Mouse (Mus musculus) regulatory T cell (primary cell): ENCODE data around the gene Trim11.
"Not testable (repeated sequence)": the region's sequence is repeated elsewhere in the genome, so short reads cannot be mapped to it uniquely, and the experiment has no call there.

ENCODE experiments used
- in situ Hi-C: fragments of 300-600 bp; cut with MboI, MseI; formaldehyde crosslinking; loops from one replicate; pipeline ENCODE4 v1.15.1; 2025; ENCODE audit warnings: high pct_unique_total_duplicates

Trim11 gene

DNA sequence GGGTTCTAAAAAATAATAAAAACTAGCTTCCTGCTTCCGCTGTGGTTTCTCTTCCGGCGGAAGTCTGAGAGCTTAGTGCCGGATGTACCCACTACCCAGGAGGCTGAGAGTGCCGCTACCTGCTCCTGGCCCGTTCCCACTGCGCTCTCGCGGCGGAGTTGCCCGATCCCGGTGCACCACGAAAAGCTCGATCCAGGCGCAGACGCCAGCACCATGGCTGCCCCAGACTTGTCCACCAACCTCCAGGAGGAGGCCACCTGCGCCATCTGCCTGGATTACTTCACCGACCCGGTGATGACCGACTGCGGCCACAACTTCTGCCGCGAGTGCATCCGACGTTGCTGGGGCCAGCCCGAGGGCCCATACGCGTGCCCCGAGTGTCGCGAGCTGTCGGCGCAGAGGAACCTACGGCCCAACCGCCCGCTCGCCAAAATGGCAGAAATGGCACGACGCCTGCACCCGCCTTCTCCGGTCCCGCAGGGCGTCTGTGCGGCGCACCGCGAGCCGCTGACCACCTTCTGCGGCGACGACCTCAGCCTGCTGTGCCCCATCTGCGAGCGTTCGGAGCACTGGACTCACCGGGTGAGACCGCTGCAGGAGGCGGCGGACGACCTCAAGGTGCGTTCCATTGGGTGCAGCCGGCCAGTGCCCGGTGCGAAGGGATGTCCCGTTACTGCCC is at the start of gene Trim11:
Trim11 (plus strand) TSS at position 67 of the 679 bp plus-strand sequence.
- in situ Hi-C loops: no loop called here

DNA sequence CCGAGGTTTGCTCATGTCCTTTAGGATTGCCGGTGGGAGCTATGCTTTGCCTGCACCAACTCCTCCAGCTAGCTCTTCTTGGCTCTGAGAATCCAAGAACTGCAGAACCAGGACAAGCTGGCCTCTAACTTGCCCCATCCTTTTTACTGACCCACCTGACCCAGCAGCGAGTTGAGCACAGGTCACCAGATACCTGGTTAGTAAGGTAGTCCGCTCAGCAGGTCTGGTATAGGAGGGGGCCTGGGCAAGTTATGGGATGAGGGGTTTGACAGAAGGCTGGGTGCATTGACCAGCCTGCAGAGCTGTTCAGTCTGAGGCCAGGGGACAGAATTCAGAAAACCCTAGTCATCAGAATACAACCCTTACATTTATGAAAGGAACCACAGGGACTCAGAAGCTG is 48.8 kb upstream of the Trim11 start:
- in situ Hi-C loops: loop anchor here (10.0 kb wide), 1 partner anchor 276 kb away; the partner anchor contains the start of genes 2310033P09Rik and Mrpl55

DNA sequence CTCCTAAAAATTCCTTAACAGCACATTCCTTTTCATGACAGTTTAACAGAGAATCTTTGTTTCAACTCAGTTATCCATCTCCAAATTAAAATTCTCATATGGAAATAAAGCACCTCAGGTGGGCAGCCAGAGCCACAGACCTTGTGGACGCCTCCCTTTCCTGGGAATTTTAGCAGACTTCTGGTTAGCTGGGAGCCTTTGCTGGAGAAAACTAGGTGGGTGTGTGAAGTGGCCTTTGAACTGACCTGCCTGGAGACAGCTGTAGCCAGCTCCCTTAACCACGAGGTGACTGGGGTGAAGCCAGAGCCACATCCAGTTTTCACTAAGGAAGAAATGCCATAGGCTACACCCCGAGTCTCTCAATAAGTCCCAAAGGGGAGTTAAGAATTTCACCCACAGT is 48.3 kb upstream of the Trim11 start:
- in situ Hi-C loops: loop anchor here (10.0 kb wide), 1 partner anchor 275 kb away; the partner anchor contains the start of genes 2310033P09Rik and Mrpl55

DNA sequence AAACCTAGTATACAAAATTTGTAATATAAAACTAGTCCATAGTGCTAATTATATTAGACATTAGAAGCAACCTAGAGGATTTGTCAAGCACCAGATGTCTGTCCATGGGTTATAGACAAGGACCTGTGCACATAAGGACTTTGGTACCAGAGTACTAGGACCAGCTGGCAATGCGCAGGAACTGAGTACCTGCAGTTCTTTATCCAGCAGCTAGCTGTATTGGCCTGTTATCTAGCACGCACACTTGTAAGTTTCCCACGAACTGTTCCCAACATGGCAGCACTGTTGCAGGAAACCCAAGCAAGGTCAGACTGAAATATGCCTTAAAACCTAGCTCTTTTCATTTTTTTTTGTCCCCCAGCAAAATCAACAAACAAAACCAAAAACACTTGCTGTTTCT is 47.6 kb upstream of the Trim11 start:
- in situ Hi-C loops: no loop called here

DNA sequence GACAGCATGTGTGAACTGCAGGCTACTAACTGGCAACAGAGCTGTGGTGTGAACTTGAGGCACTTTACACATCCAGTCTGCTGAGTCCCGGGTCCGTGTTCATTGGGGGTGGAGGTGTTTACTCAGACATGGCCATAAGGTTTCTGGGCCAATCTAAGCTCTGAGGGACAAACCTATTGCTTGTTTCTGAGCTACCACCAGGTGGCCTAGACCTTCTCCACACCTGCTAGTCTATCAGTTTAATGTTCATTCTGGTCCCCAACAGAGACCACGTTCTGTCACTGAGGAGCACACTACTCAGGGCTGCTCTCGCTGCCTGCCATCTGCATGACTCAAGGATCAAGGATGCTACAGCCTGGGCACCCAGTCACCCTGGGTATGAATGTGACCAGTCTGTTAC is 46.3 kb upstream of the Trim11 start:
- in situ Hi-C loops: no loop called here

DNA sequence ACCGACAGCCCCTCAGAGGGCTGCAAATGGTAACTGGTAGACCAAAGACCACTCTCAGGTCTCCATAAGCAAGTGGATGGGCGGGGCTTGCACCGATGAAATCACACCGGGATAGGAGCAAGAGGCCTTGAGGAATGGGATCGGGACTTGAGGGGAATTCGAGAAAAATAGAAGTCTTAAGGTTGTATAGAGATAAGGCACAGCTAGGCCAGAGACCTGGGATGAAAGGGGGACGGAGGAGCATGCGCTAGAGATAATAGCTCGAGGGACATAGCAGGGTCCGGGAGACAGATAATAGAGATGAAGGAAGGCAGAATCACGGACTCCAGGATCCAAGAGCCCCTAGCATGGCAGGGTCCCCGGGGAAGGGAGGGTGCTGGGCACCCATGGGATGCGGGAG is 40.0 kb upstream of the Trim11 start:
- in situ Hi-C loops: no loop called here

DNA sequence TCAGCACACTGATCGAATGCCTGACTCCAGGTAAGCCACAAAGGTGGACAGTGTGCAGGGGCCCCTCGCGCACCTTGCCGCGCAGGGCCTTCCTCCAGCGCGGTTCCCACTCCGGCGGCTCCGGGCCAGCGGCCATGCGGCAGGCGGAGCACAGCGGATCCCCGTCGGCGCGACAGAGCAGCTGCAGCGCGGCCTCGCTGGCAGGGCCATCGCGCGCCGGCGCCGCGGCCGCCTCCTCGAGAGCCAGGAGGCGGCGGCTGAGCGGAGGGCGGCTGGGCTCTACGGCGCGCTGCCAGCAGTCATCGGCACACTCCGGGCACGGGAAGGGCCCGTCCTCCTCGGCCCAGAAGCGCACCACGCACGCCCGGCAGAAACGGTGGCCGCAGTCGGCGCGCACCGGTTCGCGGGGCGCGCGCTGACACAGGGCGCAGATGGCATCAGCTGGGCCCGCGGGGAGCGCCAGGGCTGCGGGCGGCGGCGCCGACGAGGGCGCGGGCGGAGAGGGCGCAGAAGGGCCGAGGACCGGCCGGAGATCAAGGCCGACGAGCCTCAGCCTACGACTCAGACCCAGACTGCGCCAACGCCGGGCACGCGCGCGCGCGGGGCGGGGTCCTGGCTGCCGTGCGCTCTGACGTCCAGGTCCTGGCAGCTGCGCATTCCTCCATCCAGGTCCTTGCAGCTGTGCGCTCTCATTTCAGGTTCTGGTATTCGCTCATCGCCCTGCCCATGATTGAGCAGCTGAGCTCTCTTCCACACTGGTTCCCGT is 39.4 kb upstream of the Trim11 start, which contains the start of gene Rnf187:
Rnf187 (minus strand) TSS at position 595 of the 766 bp plus-strand sequence.
- in situ Hi-C loops: no loop called here

DNA sequence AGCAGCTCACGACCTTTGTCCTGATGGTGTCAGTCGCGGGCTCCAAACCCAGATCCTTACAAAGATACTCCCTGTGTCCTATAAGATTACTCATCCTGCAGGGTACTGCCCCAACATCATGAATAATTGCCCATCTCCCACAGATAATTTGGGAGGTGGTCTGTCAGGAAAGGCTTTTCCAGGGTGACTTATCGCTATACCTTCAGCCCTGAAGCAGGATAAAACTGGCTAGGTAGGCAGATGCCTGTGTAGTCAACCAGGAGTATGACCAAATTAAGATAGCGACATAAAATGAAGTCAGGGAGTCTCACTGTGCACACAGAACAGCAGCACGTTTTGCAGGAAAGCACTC is 38.8 kb upstream of the Trim11 start:
- in situ Hi-C loops: no loop called here

DNA sequence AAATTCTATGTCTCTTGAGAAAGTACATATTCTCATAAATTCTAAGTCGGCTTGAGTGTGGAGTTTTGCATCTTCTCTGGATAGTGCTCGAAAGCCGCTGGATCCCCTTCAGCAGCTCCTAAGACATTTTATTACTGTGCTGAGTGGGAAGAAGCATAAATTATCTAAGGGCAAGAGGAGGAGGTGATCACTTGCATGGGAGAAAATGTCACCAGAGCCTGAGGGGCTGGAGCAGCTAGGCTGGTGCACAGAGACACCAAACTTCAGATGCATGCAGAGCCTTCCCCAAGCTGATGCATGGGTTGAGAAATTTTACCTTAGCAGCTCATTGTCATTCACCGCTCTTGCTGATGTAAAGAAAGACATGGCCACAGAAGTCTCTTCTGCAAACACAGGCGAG is 33.8 kb upstream of the Trim11 start:
- in situ Hi-C loops: no loop called here

DNA sequence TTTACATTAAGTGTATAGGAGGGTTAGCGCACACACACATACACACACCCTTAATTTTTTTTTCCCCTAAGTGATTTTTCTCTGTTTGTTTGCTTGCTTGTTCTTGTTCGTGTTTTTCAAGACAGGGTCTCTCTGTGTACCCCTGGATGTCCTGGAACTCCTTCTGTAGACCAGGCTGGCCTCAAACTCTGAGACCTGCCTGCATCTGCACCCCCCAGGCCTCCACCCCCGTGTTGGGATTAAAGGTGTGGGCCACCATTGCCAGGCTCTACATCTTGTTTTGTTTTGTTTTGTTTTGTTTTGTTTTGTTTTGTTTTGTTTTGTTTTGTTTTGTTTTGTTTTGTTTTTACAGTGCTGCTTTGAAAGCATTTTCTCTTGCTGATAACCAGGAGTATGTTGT is 30.6 kb upstream of the Trim11 start:
- in situ Hi-C loops: no loop called here

DNA sequence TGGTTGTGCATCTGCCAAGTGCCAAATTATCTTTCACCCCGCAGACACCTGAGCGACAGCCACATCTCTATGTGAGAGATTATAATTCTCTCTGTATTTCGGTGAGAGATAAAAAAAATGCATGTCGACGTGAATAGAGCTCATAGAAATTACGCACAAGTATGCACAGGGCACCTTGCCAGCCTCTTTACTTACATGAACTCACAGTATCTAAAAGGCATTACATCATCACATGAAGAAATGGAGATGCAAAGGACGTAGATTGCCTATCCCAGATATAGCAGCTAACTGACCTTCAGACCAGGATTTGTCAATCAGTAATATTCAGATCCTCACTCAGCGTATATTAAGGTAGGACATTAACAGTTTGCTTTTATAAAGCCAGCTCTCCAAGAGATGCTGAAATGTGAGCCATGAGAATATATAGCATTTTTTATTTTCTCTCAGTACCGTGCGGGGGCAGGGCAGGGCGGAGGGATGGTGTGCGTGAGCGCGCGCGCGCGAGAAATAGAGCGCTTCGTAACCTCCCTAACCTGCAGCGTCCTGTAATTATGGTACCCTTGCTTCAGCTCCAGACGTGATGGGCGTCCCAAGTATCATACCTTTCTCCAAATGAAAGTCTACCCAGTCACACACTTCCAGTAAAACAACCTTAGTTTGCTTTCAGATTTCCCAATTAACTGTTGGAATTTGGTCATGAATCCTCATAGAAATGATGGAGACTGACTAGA is 29.9 kb upstream of the Trim11 start:
- in situ Hi-C loops: no loop called here

DNA sequence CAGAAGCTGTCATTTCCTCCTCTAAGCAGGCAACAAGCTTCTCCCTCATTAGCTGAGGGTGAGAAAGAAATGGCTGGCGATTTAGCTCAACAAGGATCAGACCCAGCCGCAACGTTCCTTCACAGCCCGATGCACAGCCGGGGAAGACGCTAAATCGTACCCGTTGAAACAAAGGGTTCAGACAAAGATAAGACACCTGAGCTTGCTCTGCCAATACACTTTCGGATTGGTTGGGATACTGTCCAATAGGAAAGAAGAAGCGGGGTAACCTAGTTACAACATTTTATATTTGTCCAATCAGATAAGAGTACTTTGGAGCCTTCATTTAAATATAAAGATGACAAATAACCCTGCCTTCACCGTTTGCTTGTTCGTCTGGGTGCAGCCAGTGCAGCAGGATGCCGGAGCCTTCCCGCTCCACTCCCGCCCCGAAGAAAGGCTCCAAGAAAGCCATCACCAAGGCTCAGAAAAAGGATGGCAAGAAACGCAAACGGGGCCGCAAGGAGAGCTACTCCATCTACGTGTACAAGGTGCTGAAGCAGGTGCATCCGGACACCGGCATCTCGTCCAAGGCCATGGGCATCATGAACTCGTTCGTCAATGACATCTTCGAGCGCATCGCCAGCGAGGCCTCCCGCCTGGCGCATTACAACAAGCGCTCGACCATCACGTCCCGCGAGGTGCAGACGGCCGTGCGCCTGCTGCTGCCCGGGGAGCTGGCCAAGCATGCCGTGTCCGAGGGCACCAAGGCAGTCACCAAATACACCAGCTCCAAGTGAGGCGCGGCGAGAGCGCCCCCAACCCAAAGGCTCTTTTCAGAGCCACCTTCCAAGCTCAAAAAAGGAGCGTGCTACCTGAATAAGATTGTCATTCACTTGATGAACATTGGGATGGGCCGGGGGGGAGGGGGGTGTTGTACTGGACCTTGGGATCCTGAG is 29.1 kb upstream of the Trim11 start, which contains the start of gene Hist3h2ba:
Hist3h2ba (plus strand) TSS at position 379 of the 938 bp plus-strand sequence.
- in situ Hi-C loops: no loop called here

DNA sequence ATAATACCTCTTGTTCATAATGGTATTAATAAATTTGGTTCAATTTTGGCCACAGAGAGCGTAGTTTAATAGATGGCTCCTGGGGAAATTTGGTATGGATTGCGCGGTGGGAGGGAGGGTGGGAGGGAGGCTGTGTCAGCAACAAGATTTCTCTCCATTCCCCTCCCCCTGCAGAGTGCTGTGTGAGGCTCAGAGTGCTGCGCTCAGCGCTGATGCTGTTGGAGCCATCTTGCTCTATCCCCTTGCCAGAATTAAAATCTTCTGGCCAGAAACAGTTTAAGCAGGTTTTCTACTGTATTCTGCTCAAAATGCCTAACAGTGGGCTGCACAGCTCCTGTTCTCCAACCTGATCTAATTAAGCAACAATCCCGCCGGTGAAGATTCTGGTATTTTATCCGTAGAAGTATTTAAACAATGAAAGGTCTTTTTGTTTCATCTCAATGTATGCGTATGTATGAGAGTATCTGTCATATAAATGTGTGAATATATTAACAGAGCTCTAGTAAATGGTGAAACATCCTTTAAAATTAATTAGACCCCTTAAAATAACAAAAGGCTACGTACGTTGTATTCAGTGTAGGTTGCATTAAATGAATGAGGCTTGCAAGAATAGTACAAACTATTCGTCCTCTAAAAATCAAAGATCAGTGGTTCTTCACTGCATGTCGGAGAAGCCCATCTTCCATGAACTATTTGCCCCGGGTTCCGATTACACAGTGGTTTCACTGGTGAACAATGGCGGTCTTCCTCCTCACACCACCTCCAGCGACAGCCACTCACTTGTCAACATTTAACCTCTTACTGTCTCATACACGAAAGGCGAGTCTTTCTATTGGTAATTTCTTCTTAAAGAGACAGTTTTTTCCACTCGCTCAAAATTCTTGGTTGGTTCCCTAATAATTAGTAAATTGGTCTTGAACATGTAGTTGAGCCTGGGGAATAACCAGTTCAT is 28.1 kb upstream of the Trim11 start:
- in situ Hi-C loops: no loop called here

DNA sequence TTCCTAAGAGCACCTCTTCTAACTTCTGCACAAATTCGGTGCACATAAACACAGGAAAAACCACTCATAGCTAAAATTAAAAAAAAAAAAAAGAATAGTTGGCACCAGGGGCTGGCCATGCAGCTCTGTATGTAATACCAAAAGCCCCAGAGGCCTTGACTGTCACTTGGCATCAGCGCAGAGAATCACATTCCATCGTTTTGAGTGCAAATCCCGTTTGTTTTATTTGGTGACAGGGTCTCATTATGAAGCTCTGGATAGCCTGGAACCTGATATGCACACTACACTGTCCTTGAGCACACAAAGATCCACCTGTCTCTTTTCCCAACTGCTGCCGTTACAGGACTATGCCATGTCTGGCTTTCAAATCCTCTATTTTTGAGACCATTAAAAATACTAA is 26.7 kb upstream of the Trim11 start:
- in situ Hi-C loops: no loop called here

DNA sequence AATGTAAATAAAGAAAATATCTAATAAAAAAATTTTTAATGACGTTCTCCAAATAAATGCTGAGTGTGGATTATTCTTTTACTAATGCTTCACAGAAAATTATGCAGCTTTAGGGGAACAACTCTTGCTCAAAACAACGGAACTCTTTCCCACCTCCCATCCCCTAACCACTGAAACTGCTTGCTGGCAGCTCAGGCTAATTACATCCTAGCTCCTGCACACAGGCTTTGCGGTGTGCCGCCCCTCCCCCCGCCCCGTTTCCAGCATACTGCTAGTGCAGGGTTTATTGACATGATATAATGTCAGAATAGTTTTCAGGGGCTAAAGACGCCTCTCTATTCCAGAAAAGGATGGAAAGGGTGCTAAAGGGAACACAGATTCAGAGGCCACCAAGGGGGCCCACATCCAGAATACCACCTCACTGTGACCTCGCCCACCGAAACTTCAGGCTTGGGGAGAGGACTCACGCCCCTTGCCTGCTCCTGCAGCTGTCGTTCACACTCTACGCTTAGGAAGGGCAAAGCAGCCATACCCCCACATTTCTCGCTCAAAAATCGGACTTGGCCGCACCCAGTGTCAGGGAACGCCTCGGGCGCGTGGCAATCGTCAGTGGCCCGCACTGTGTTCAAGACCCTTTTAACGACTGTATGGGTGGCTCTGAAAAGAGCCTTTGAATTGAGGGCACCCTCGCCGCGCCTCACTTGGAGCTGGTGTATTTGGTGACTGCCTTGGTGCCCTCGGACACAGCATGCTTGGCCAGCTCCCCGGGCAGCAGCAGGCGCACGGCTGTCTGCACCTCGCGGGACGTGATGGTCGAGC is 24.3 kb upstream of the Trim11 start:
- in situ Hi-C loops: no loop called here

DNA sequence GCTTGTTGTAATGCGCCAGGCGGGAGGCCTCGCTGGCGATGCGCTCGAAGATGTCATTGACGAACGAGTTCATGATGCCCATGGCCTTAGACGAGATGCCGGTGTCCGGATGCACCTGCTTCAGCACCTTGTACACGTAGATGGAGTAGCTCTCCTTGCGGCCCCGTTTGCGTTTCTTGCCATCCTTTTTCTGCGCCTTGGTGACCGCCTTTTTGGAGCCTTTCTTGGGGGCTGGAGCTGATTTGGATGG is 23.8 kb upstream of the Trim11 start:
- in situ Hi-C loops: not testable (repeated sequence)

DNA sequence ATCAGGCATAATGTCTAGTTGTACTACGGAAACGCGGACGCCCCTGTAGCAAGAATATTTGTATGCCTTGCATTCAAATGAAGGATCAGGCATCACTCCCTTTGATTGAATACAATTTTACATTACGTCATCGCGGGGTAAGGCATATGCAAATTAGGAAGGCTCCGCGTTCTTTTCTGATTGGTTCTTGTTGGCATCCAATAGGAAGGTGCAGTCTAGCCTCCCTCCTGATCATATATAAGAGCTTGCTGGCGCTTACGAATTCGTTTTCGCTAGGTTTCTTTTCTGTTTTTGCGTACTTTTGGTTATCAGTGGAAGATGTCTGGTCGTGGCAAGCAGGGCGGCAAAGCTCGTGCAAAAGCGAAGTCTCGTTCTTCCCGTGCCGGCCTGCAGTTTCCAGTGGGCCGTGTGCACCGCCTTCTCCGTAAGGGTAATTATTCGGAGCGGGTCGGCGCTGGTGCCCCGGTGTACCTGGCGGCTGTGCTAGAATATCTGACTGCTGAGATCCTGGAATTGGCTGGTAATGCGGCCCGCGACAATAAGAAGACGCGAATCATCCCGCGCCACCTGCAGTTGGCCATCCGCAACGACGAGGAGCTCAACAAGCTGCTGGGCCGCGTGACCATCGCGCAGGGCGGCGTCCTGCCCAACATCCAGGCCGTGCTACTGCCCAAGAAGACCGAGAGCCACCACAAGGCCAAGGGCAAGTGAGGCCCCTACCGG is 23.3 kb upstream of the Trim11 start, which contains the start of the genes Hist3h2a and Trim17:
Hist3h2a (plus strand) TSS at position 266 of the 723 bp plus-strand sequence.
Trim17 (plus strand) TSS at position 266 of the 723 bp plus-strand sequence.
- in situ Hi-C loops: no loop called here

DNA sequence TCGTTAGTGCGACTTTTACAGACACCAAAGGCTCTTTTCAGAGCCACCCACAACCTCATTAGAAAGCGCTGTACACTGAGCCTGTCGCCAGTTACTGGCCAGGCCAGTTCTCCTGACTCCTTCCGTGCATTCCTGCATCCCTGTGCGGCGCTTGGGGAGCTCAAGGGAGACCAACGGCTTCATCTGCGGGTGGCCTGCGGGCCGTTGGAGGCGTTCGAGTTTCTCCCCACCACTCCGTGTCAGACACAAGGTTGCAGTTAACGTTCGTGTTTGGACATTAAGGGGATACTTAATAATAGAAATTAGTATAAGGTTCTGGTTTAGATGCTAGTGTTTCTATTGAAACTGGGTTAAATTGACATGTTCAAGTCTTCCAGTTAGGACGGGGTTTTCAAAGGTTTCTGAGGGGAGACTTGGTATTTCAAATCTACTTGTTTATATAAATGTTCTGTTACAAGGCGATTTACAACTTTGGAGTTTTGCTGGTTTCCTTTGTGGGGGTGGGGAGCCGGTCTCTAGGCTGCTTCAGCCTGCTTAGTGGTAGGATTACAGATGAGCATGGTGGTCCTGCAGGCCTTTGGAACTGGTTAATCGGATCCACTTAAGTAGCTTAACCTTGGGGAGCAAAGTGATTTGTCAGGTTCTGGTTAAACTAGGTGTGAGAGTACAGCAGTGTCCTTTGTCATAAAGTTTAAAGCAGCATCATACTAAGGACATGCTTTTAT is 22.6 kb upstream of the Trim11 start:
- in situ Hi-C loops: no loop called here
